Mouse (Mus musculus) bone marrow macrophage, adult 2 months (primary cell): ENCODE data around the gene Mylip.

Source experiments
- CTCF ChIP-seq: IDR thresholded peaks from 2 replicates; pipeline ENCODE4 v1.5.1; 2012; ENCODE audit warnings: low read depth, mild to moderate bottlenecking, low read length, moderate library complexity
- POLR2A ChIP-seq: IDR thresholded peaks from 2 replicates; pipeline ENCODE4 v1.6.1; 2012; ENCODE audit warnings: mild to moderate bottlenecking, low read depth, low read length, borderline replicate concordance

DNA sequence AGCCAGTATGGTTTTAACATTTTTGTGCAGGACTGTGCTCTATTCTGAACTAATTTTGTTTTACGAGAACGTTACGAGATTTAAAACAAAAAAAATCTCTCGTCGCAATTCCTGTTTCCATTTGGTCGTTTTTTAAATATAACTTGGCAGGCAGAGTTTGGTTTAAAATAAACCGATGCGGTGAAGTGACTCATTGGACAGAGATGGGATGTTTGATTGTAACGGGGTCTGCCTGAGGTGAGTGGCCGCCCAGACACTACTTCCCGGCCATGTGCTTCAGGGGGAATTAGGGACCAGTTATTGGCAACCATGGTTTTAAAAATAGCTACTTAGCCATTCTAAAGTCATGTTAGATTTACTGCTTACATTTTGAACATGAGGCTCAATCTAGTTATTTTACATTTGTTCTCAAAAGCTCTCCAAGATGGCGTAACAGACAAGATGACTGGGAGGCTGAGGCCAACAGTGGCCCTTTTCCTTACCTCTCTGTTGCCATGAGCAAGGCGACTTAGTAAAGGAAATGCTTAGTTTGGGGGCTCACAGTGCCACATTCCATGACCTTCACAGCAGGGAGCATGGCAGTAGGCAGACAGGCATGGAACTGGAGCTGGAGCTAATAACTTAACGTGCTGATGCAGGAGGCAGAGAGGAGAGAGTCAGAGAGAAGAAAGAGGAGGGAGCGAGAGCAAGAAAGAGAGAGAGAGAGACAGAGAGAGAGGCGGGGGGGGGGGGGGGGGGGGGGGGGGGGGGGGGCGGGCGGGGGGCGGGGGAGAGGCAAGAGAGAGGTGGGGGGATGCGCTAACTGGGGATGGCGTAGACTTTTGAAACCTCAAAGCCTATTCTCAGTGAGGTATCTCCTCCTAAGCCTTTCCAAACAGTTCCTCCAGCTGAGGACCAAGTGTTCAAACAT lies 8.6 kb downstream of the Mylip start:
- TF ChIP-seq CTCF (no peak), POLR2A (no peak)
